Mouse (Mus musculus) urinary bladder, postnatal 4 days (tissue): ENCODE measurements at regions not wholly inside any gene's neighbourhood (a gene's known extent, or its start where the extent isn't known, plus 50 kb on each side); places are given as distances from the start of the nearest gene placed in this dataset.

ENCODE experiments used
- DNase-seq, 2 experiments: peaks; one replicate each; pipeline ENCODE4 v3.0.0; 2021 to 2022; ENCODE audit warnings: low spot score in 2 of 2

- no peak for DNase-seq
Measured at GRCm38 (mm10) chr3:143806940-143807339, 398.1 kb downstream of the Lmo4 start.

DNA sequence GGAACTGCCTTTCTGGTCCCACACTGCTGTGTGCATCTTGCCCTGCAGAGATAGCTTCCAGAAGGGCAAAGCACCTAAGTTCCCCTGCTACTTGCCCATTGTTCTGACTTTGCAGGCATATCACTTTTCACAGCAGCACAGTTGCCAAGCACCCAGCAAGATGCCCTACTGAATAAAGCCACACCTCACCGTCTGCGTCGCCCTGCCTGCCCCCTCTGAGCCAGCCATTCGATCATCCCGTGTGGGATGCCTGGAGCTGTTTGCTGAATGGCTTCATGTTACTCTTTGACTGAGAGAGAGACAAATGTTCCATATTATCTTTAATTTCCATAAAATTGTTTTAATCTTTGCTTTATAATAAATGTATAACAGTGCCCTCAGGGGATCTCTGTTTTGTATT, 407.2 kb downstream of the Lmo4 start:
- DNase-seq: no peak

DNA sequence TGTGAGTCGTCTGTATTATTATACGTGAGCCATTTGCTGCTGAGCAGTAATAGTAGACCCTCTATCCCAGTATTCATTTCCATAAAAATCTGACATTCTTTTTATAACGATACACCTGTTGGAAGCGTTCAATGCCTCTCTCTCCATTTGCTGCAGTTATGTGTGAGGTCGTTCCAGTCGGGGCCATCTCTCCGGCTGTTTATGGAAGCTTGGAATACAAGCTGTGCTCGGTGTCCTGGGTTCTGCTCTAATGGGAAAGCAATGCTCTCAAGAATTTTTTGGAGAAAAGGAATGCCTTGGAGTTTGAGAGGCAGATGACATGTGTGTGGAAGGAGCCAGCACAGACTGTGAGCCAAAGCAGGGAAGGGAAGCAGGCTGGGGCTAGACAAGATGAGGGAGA, 414.1 kb downstream of the Lmo4 start:
- DNase-seq: no peak

- DNase-seq: no peak
Measured at GRCm38 (mm10) chr3:143789932-143790570, 415.0 kb downstream of the Lmo4 start.

DNA sequence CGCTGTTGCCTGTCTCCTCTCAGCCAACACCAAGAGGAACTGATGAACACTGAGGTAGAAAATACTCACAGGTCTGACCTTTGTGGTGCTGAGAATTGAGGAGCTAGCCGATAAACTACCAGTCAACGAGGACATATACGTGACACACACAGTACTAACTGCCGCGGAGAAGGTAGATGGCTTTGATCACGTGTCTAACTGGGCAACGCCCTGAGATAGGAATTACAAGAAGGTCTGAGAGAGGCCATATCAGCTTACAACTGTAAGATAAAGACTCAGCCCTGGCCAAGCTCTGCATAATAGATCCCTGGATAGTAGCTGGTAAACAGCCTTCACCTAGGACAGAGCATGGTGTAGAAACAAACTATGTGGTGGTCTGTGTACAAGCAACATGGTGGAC, 418.1 kb downstream of the Lmo4 start:
- no peak for DNase-seq

DNA sequence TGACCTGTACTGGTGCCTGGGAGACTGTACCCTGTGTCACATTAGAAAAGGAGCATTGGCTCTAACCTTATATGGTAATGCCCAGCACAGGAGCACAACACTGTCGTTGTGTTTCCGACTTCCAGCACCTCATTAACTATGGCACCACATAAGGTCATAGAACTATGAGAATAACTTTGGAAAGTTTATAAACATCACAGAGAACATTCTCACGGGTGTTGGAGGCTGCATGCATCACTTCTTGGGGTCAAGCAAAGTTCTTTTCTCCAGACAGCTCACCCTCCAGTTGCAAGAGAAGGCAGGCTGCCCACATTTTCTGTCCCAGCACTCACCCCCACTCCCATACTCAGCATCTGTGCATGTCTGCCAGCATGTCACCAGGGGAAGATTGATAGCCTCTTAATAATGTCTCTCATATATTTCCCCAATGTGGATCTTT, 420.6 kb downstream of the Lmo4 start:
- no peak for DNase-seq

DNA sequence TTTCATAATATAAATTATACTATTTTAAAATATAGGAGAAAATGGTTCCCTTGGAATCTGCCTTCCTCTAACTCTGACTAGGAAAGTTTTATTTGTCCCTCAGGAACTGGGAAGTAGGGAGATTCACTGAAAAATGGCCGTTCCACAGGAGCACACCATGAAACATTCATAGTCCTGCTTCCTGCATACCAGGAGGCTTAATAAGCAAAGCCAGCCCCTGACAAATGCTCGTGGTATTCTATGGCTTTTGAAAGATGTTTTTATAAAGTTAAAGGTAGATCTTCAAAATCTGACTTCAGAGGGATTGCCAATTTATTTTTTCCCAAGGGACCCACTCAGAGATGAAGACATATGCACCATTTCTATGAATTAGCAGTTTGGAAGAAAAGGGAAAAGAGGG, 426.9 kb downstream of the Lmo4 start:
- no peak for DNase-seq

- DNase-seq: no peak
Measured at GRCm38 (mm10) chr3:143759337-143759736, 445.7 kb downstream of the Lmo4 start.

DNA sequence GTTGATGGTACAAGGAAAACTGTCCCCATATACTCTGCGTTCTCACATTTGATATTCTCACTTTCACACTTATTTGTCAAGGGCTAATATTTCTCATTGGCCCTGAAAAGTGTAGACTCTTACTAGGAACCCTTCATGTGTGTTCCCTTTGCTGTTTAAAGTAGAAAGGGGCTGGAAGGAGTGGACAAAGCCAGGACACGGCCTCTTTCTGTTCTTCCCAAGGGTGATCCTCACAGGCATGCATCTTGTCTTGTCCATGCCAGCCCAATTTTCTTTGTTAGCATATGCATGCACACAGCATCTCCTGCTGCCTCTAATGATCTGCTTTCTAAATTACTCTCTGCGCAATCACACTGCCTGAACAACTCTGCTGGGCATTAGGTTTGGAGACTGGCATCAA, 451.8 kb downstream of the Lmo4 start:
- no peak for DNase-seq

DNA sequence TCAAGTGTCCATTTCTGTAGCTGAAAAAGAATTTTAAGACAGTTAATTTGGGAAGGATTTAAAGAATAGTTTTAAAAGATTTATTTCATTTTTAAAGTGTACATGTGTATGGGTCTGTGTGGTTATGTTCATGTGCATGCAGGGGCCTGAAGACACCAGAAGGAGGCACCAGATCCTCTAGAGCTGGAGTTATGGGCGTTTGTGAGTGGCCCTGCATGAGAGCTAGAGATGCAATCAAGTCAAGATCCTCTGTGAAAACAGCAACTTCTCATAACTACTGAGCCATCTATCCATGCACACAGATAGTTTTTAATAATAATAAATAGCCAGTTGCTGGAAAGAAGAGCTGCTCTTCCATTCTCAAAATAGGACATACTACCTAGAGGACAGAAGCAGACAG, 452.4 kb downstream of the Lmo4 start:
- no peak for DNase-seq

GRCm38 (mm10) chr3:143750128-143750527, 454.9 kb downstream of the Lmo4 start:
- DNase-seq: no peak

- no peak for DNase-seq
Measured at GRCm38 (mm10) chr3:143743649-143744048, 461.4 kb downstream of the Lmo4 start.

GRCm38 (mm10) chr3:143742786-143743571, 462.0 kb downstream of the Lmo4 start:
- DNase-seq: no peak

GRCm38 (mm10) chr3:143738676-143739075, 466.3 kb downstream of the Lmo4 start:
- no peak for DNase-seq

DNA sequence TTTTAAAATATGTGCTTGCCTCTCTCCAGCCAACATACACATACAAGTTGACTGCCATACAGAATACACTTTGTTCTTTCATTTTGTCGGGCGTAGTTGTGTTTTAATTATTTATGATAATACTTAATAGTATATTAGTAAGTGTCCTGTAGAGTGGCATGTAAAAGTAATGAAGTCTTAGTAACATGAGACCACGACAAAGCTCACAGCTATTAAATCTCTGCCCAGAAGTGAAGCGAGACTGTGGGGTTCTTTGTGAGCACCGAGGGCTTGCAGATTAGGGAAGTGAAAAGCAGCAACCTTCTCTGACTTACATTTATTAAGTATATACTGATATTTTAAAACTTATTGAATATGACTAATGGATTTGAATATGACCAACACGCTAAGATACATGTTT, 467.2 kb downstream of the Lmo4 start:
- no peak for DNase-seq

DNA sequence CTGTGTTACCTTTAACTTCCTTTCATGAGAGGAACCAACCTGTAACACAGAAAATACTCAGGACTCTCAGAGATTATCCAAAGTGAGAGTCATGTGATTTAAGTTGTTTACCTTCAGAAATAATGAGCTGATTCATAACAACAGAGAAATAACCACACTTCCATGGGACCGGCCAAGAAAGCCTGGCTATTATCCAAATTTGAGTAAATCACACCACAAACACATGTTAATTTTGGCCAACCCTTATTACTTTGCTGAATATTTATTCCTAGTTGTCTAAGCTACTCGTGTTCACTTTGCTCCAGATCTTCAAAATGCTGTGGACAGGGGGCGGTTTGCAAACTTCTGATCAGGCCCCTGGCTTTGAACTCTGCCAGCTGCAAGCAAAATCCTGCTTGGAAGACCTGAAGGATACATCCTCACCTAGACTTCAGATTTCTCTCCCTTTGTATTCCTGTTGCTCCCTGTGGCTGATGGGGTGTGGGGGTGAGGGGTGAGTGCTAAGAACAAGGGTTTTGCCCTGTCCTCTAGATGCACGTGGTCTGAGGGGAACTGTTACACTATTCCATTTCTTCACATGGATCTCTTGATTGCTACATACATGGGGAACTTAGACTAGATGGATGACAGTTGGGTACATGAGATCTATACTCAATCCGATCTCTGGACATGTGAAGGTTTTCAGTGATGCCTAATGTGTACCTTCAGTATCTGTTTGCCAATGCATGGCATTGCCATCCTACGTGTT, 468.2 kb downstream of the Lmo4 start:
- DNase-seq: no peak

GRCm38 (mm10) chr3:143734791-143735190, 470.2 kb downstream of the Lmo4 start:
- DNase-seq: no peak

- no peak for DNase-seq
Measured at GRCm38 (mm10) chr3:143732966-143733725, 471.9 kb downstream of the Lmo4 start.

DNA sequence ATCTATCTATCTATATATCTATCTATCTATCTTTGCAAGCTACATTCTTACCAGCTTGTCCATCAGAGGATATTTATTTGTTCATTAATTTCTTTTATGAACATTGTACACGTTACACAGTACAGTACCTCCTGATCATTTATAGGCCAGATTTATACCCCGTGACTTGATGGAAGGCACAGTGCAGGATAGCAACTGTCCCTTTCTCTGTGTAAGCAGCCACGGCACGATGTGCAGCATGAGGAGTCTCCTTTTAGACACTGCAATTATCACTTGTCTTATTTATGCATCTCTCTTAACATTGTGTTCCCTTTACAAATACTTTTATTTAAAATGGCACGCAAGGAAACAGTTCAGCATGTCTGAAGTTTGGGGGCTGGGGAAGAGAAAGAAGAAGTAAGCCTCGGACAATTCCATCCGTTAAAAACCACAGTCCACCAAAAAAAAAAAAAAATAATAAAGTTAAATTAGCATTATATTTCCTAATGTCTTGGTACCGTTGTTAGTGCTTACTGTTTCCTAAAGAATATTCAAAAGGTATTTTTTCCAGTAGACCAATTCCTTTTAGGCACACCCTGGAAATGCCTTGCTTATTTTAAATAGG, 475.4 kb downstream of the Lmo4 start:
- no peak for DNase-seq

DNA sequence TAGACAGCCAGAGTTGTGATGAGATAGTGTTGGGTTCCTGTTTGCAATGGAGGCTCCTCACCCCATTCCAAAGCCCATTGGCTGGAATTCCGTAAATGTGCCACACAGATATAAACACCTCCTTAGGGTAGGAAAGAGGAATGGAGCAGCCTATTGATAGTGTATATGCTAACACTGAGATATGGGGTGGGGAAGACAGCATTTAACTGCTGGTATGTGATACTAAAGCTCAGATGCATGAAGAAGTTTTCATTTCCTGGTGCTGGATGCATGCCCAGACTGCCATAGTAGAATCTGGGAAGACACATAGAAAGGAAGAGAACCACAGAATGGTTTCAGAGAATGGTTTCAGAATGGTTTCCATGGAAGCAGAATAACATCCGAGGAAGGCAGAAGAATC, 482.4 kb downstream of the Lmo4 start:
- DNase-seq: no peak

DNA sequence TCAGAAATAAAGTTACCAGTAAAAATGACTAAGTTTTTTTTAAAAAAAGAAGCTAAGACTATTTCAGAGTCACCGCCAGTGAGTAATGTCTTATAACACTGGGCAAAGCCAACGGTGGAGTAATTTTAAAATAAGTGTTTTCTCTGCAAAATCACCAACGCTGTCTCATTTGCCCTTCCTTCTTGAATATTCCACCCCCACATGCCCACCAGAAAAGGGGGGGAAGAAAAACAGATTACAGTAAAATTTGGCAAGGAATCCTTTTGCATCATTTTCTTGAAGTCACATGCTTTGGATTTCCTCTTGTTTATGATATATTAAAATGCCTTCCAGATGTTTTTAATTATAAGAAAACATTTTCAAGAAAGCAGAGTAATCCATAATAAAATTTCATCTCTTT, 482.9 kb downstream of the Lmo4 start:
- no peak for DNase-seq

DNA sequence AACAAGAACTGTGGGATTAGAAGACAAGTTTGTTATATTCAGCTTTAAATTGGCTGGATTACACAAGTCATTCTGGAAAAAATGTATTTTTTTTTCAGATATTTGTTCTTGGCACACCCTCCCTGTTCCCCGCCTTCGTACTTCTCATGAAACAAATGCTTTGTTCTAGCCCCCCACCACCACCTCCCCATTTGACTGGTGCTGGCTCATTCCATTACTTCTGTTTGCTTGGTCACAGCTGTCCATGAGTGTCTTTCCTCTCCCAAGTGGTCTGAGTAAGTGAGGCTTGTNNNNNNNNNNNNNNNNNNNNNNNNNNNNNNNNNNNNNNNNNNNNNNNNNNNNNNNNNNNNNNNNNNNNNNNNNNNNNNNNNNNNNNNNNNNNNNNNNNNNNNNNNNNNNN, 491.8 kb downstream of the Lmo4 start:
- DNase-seq: no peak
